Mouse (Mus musculus) intestine, embryonic 15.5 days (tissue): ENCODE data around the gene Bean1. TPM values are rescaled to one million over a fixed set of nuclear protein-coding genes. Genes with fewer than 3 reads are reported as not detected.

Experiments
- ATAC-seq: fragments of 200-750 bp; cut with Nextera tagmentation; 2 replicates; pipeline ENCODE4 v1.8.0; 2017; ENCODE audit warnings: moderate TSS enrichment, moderate library complexity
- H3K27ac ChIP-seq: fragments of 300-500 bp; sonication (generic); 2 replicates; pipeline ENCODE4 v1.5.1; 2015; ENCODE audit warnings: mild to moderate bottlenecking, inconsistent platforms
- H3K27me3 ChIP-seq: fragments of 300-500 bp; sonication (generic); replicated peaks from 2 replicates; pipeline ENCODE4 v1.6.1; 2015; ENCODE audit warnings: inconsistent platforms
- H3K36me3 ChIP-seq: fragments of 300-500 bp; sonication (generic); 2 replicates; pipeline ENCODE4 v1.6.1; 2015; ENCODE audit warnings: inconsistent platforms
- H3K4me1 ChIP-seq: fragments of 300-500 bp; sonication (generic); replicated peaks from 2 replicates; pipeline ENCODE4 v1.6.1; 2015; ENCODE audit warnings: inconsistent platforms
- H3K4me2 ChIP-seq: fragments of 300-500 bp; sonication (generic); replicated peaks from 2 replicates; pipeline ENCODE4 v1.6.1; 2015; ENCODE audit warnings: mild to moderate bottlenecking, inconsistent platforms
- H3K4me3 ChIP-seq: fragments of 300-500 bp; sonication (generic); replicated peaks from 2 replicates; pipeline ENCODE4 v1.5.1; 2015; ENCODE audit warnings: inconsistent platforms
- H3K9ac ChIP-seq: fragments of 300-500 bp; sonication (generic); 2 replicates; pipeline ENCODE4 v1.6.1; 2015; ENCODE audit warnings: inconsistent platforms
- H3K9me3 ChIP-seq: fragments of 300-500 bp; sonication (generic); 2 replicates; pipeline ENCODE4 v1.6.1; 2016; ENCODE audit warnings: inconsistent platforms
- WGBS: fragments of 180-500 bp; shearing (Covaris S2); methylation state at CpG from one replicate; pipeline ENCODE4 v1.1.7; 2015; 5-methylcytosine and 5-hydroxymethylcytosine counted together
- polyA plus RNA-seq: library from polyadenylated mRNA; unstranded; fragments of >200 nt; fragmentation: Nextera tagmentation; extraction: Ambion mirVana; gene quantifications from 2 replicates; pipeline ENCODE4 v1.2.1, GENCODE M21; 2015

The Bean1 gene
- polyA plus RNA-seq, 1 experiment from 2014 or later = 1.3 TPM

GRCm38 (mm10) chr8:104219806-104220205 lies 49.6 kb downstream of the Bean1 start:
- Histone ChIP-seq H3K36me3 (no peaks in the 10 kb centered on the region), H3K27me3 (no peaks in the 10 kb centered on the region), H3K9ac (no peak overlapping the region), H3K4me2 (no peak overlapping the region), H3K4me1 (no peaks in the 10 kb centered on the region), H3K4me3 (no peak overlapping the region), H3K9me3 (no peaks in the 10 kb centered on the region), H3K27ac (no peak overlapping the region)
- WGBS = 44% methylated on average over 5 of the region's 5 CpGs
- ATAC-seq = peak; percentile 68

- no peak for ATAC-seq
- WGBS = 94% methylated on average over 5 of the region's 5 CpGs
- Histone ChIP-seq H3K27me3 (no peaks in the 10 kb centered on the region), H3K4me3 (no peak overlapping the region), H3K27ac (no peak overlapping the region), H3K4me2 (no peak overlapping the region), H3K9ac (no peak overlapping the region), H3K4me1 (no peaks in the 10 kb centered on the region), H3K9me3 (no peaks in the 10 kb centered on the region), H3K36me3 (peaks cover 30% of the 10 kb centered on the region)
Observed at GRCm38 (mm10) chr8:104227048-104227447, 56.8 kb downstream of the Bean1 start.

GRCm38 (mm10) chr8:104230377-104230776 lies 60.1 kb downstream of the Bean1 start:
- H3K4me3 ChIP-seq = no peak overlapping the region
- 89% methylated on average over 9 of the region's 9 CpGs for WGBS
- H3K27ac ChIP-seq = no peak overlapping the region
- no peaks in the 10 kb centered on the region for H3K27me3 ChIP-seq
- no peaks in the 10 kb centered on the region for H3K9me3 ChIP-seq
- H3K36me3 ChIP-seq = peaks cover 31% of the 10 kb centered on the region
- H3K9ac ChIP-seq = no peak overlapping the region
- H3K4me1 ChIP-seq = no peaks in the 10 kb centered on the region
- no peak overlapping the region for H3K4me2 ChIP-seq
- no peak for ATAC-seq

GRCm38 (mm10) chr8:104232039-104232438 lies 61.8 kb downstream of the Bean1 start:
- Histone ChIP-seq H3K4me1 (no peaks in the 10 kb centered on the region), H3K9ac (no peak overlapping the region), H3K36me3 (peaks cover 36% of the 10 kb centered on the region), H3K27ac (no peak overlapping the region), H3K4me3 (no peak overlapping the region), H3K27me3 (no peaks in the 10 kb centered on the region), H3K4me2 (no peak overlapping the region), H3K9me3 (no peaks in the 10 kb centered on the region)
- over 99% methylated on average over 4 of the region's 4 CpGs for WGBS
- no peak for ATAC-seq

GRCm38 (mm10) chr8:104232919-104233318 lies 62.7 kb downstream of the Bean1 start:
- Histone ChIP-seq H3K9me3 (no peaks in the 10 kb centered on the region), H3K9ac (no peak overlapping the region), H3K4me2 (no peak overlapping the region), H3K36me3 (peaks cover 30% of the 10 kb centered on the region), H3K4me1 (no peaks in the 10 kb centered on the region), H3K27ac (no peak overlapping the region), H3K27me3 (no peaks in the 10 kb centered on the region), H3K4me3 (no peak overlapping the region)
- no peak for ATAC-seq
- WGBS = 95% methylated on average over 5 of the region's 5 CpGs

GRCm38 (mm10) chr8:104234573-104234972 lies 64.3 kb downstream of the Bean1 start:
- Histone ChIP-seq H3K4me2 (no peak overlapping the region), H3K4me1 (no peaks in the 10 kb centered on the region), H3K36me3 (peaks cover 34% of the 10 kb centered on the region; the same call in 1 of the 2 replicates), H3K9me3 (no peaks in the 10 kb centered on the region), H3K4me3 (no peak overlapping the region), H3K9ac (no peak overlapping the region), H3K27me3 (no peaks in the 10 kb centered on the region), H3K27ac (no peak overlapping the region)
- 49% methylated on average over 6 of the region's 6 CpGs for WGBS
- ATAC-seq = peak; percentile 17; the same call in 1 of the 2 replicates

- Histone ChIP-seq H3K4me2 (no peak overlapping the region), H3K36me3 (peaks cover 30% of the 10 kb centered on the region; the same call in 1 of the 2 replicates), H3K4me1 (no peaks in the 10 kb centered on the region), H3K27me3 (no peaks in the 10 kb centered on the region), H3K27ac (no peak overlapping the region), H3K9ac (no peak overlapping the region), H3K9me3 (no peaks in the 10 kb centered on the region), H3K4me3 (no peak overlapping the region)
- ATAC-seq = no peak
- WGBS = 80% methylated on average over 10 of the region's 10 CpGs
Observed at GRCm38 (mm10) chr8:104239418-104239861, 69.2 kb downstream of the Bean1 start.

GRCm38 (mm10) chr8:104242038-104242644 lies 71.9 kb downstream of the Bean1 start:
- 69% methylated on average over 12 of the region's 12 CpGs for WGBS
- Histone ChIP-seq H3K27ac (no peak overlapping the region), H3K36me3 (peaks cover 19% of the 10 kb centered on the region; the same call in 1 of the 2 replicates), H3K4me3 (no peak overlapping the region), H3K27me3 (no peaks in the 10 kb centered on the region), H3K9me3 (no peaks in the 10 kb centered on the region), H3K4me2 (no peak overlapping the region), H3K4me1 (peaks cover 5% of the 10 kb centered on the region; the same call in 1 of the 2 replicates), H3K9ac (no peak overlapping the region)
- ATAC-seq = 0 out of 2 replicates have a peak, but pooled peaks have one; percentile 8

- 0 out of 2 replicates have a peak overlapping the region, but pooled peaks have one; percentile 6 for H3K27ac ChIP-seq
- 81% methylated on average over 4 of the region's 4 CpGs for WGBS
Observed at GRCm38 (mm10) chr8:104246621-104247020, 76.4 kb downstream of the Bean1 start.

GRCm38 (mm10) chr8:104247054-104247907 lies 77.0 kb downstream of the Bean1 start:
- peak overlapping the region; percentile 84 for H3K4me2 ChIP-seq

More at GRCm38 (mm10) chr8:104246621-104247020, 76.4 kb downstream of the Bean1 start:
- Histone ChIP-seq H3K9me3 (no peaks in the 10 kb centered on the region), H3K36me3 (peaks cover 2% of the 10 kb centered on the region; the same call in 1 of the 2 replicates), H3K27me3 (no peaks in the 10 kb centered on the region), H3K9ac (no peak overlapping the region), H3K4me2 (0 out of 2 replicates have a peak overlapping the region, but pooled peaks have one; percentile 3), H3K4me3 (no peak overlapping the region), H3K4me1 (peaks cover 12% of the 10 kb centered on the region)
- ATAC-seq = no peak

GRCm38 (mm10) chr8:104247908-104248275 lies 77.7 kb downstream of the Bean1 start:
- H3K4me1 ChIP-seq = peaks cover 12% of the 10 kb centered on the region
- no peaks in the 10 kb centered on the region; the same call in 1 of the 2 replicates for H3K36me3 ChIP-seq
- no peaks in the 10 kb centered on the region for H3K9me3 ChIP-seq
- ATAC-seq = peak; percentile 36
- 4% methylated on average over 11 of the region's 11 CpGs for WGBS
- H3K27me3 ChIP-seq = no peaks in the 10 kb centered on the region
- H3K9ac ChIP-seq = peak overlapping the region; percentile 84
- no peak overlapping the region for H3K27ac ChIP-seq
- peak overlapping the region; percentile 84 for H3K4me2 ChIP-seq
- peak overlapping the region; percentile 90 for H3K4me3 ChIP-seq

More at GRCm38 (mm10) chr8:104247054-104247907, 77.0 kb downstream of the Bean1 start:
- H3K36me3 ChIP-seq = no peaks in the 10 kb centered on the region; the same call in 1 of the 2 replicates
- peaks cover 12% of the 10 kb centered on the region for H3K4me1 ChIP-seq
- H3K9me3 ChIP-seq = no peaks in the 10 kb centered on the region
- peak overlapping the region; percentile 90 for H3K4me3 ChIP-seq
- 0 out of 2 replicates have a peak overlapping the region, but pooled peaks have one; percentile 6 for H3K27ac ChIP-seq
- peak overlapping the region; percentile 84 for H3K9ac ChIP-seq
- no peaks in the 10 kb centered on the region for H3K27me3 ChIP-seq
- 62% methylated on average over 22 of the region's 22 CpGs for WGBS
- no peak for ATAC-seq

- Histone ChIP-seq H3K36me3 (no peaks in the 10 kb centered on the region), H3K9me3 (no peaks in the 10 kb centered on the region), H3K4me3 (peak within 1 kb of the TSS; percentile 90), H3K27me3 (no peaks in the 10 kb centered on the region), H3K4me2 (peak within 1 kb of the TSS; percentile 84), H3K9ac (peak within 1 kb of the TSS; percentile 84), H3K27ac (0 out of 2 replicates have a peak within 1 kb of the TSS, but pooled peaks have one; percentile 52), H3K4me1 (peaks cover 12% of the 10 kb centered on the region)
- ATAC-seq = peak; percentile 89
- WGBS = under 1% methylated on average over 28 of the region's 28 CpGs
Observed at GRCm38 (mm10) chr8:104248276-104248675, 78.0 kb downstream of the Bean1 start, which contains the start of gene Tk2. Gene Tk2, minus strand, starts transcription at chr8:104248558.
